Mouse (Mus musculus) testis, adult 2 months (tissue): ENCODE measurements around the gene Unk. TPM values are rescaled to one million over a fixed set of nuclear protein-coding genes. Genes with fewer than 3 reads are reported as not detected.
A peak's percentile ranks its signal among the peaks of the same experiment; 100 is the strongest.

ENCODE experiments used
- H3K27ac ChIP-seq: fragments of 200-500 bp; 2 replicates; pipeline ENCODE4 v1.5.1; 2012; ENCODE audit warnings: low read depth, low read length; ENCODE audit not compliant: control insufficient read depth, insufficient read depth
- H3K27me3 ChIP-seq: fragments of 200-500 bp; 2 replicates; pipeline ENCODE4 v1.6.1; 2012; ENCODE audit warnings: mild to moderate bottlenecking, low read length, moderate library complexity; ENCODE audit not compliant: control insufficient read depth, insufficient read depth
- H3K36me3 ChIP-seq: fragments of 200-500 bp; 2 replicates; pipeline ENCODE4 v1.6.1; 2012; ENCODE audit warnings: mild to moderate bottlenecking, low read length; ENCODE audit not compliant: control insufficient read depth, insufficient read depth
- H3K4me1 ChIP-seq: fragments of 200-500 bp; 2 replicates; pipeline ENCODE4 v1.6.1; 2012; ENCODE audit warnings: low read length; ENCODE audit not compliant: control insufficient read depth, insufficient read depth
- H3K4me3 ChIP-seq: fragments of 200-500 bp; 2 replicates; pipeline ENCODE4 v1.5.1; 2012; ENCODE audit warnings: low read depth, mild to moderate bottlenecking, low read length, moderate library complexity, mixed read lengths; ENCODE audit not compliant: control insufficient read depth
- CTCF ChIP-seq: fragments of 200-500 bp; IDR thresholded peaks from 2 replicates; pipeline ENCODE4 v1.5.1; 2012; ENCODE audit warnings: low read depth, mild to moderate bottlenecking, inconsistent platforms, low read length, moderate library complexity; ENCODE audit not compliant: control insufficient read depth, insufficient read depth, insufficient replicate concordance
- POLR2A ChIP-seq: fragments of 200-500 bp; IDR thresholded peaks from 2 replicates; pipeline ENCODE4 v1.6.1; 2012; ENCODE audit warnings: low read depth, mild to moderate bottlenecking, inconsistent platforms, low read length, moderate library complexity; ENCODE audit not compliant: control insufficient read depth
- polyA plus RNA-seq: library from polyadenylated mRNA; depleted of rRNA; stranded (reverse); fragments of >200 nt; gene quantifications from 2 replicates; pipeline ENCODE4 v1.2.3, GENCODE M21; 2012

Gene Unk
- polyA plus RNA-seq, 1 experiment = 21.5 TPM

DNA sequence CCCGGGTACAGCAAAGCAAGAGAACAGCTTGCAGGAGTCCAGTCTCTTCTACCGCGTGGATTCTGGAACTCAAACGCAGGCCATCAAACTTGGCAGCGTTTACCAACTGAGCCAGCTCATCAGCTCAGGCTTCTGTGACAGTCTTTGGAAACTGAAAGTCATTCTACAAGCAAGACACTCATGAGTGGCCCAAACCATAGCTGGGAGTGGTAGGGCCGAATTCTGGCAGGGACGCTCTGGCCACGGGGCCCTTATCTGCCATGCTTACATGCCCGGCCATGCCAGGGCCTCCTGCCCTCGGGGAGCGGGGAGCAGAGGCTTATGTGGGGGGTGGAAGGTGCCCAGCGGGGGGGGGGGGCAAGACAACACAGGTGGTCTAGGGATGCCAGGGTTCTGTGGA is 73.5 kb downstream of the Unk start:
- no peaks in the 10 kb centered on the region for H3K27me3 ChIP-seq
- no peak overlapping the region for H3K4me3 ChIP-seq

DNA sequence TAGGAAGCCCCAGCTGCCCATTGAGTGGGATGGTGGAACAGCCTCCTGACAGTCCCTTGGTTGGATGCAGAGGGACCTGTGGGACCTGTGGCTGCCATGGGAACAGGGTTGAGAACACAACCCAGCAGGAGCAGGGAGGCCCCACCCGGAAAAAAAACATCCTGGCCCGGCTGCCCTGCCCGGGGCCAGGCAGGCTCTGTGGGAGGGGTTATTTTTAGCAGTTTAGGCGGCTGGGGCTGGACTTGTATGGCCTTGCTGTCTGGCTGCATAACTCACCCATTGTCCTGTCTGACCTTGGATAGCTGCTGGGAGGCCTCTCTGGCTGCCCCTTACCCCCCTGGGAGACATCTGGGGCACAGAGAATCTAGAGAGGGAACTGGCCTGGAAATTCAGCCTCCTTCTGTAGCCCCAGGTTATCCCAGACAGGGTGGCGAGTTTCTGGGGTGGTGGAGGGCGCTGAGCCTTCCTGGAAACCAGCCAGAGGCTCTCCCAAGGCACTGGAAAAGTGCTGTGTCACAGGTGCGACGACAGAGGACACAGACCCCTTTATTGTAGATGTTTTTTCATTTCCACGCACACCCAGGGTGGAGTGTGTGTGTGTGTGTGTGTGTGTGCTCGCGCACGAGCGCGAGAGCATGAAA is 74.0 kb downstream of the Unk start:
- Histone ChIP-seq H3K4me1 (peaks cover 39% of the 10 kb centered on the region), H3K36me3 (no peaks in the 10 kb centered on the region), H3K27me3 (no peaks in the 10 kb centered on the region), H3K4me3 (no peak overlapping the region), H3K27ac (peak overlapping the region; percentile 80)
- no peak for TF ChIP-seq POLR2A
- TF ChIP-seq CTCF = no peak

More for the DNA sequence above, 73.5 kb downstream of the Unk start:
- H3K4me1 ChIP-seq = peaks cover 41% of the 10 kb centered on the region
- H3K36me3 ChIP-seq = no peaks in the 10 kb centered on the region
- no peak for TF ChIP-seq POLR2A
- no peak for TF ChIP-seq CTCF
- peak overlapping the region; percentile 64 for H3K27ac ChIP-seq

DNA sequence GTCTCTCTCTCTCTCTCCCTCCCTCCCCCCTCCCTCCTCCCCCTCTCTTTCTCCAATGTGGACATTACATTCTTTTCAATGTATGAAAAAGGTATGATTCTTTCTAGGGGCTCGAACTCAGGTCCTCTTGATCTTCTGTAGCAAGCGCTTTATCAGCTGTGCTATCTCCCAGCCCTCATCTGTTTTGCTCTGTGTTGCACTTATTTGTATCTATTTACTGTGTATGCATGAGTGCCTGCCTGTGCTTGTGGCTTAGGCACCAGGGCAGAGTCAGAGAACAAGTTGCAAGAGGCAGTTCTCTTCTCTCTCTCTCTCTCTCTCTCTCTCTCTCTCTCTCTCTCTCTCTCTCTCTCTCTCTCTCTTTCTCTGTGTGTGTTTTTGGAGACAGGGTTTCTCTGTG is 74.9 kb downstream of the Unk start:
- Histone ChIP-seq H3K36me3 (no peaks in the 10 kb centered on the region), H3K27me3 (no peaks in the 10 kb centered on the region), H3K27ac (peak overlapping the region; percentile 19; the same call in 1 of the 2 replicates), H3K4me3 (no peak overlapping the region), H3K4me1 (peaks cover 42% of the 10 kb centered on the region)
- no peak for TF ChIP-seq CTCF
- TF ChIP-seq POLR2A = no peak

DNA sequence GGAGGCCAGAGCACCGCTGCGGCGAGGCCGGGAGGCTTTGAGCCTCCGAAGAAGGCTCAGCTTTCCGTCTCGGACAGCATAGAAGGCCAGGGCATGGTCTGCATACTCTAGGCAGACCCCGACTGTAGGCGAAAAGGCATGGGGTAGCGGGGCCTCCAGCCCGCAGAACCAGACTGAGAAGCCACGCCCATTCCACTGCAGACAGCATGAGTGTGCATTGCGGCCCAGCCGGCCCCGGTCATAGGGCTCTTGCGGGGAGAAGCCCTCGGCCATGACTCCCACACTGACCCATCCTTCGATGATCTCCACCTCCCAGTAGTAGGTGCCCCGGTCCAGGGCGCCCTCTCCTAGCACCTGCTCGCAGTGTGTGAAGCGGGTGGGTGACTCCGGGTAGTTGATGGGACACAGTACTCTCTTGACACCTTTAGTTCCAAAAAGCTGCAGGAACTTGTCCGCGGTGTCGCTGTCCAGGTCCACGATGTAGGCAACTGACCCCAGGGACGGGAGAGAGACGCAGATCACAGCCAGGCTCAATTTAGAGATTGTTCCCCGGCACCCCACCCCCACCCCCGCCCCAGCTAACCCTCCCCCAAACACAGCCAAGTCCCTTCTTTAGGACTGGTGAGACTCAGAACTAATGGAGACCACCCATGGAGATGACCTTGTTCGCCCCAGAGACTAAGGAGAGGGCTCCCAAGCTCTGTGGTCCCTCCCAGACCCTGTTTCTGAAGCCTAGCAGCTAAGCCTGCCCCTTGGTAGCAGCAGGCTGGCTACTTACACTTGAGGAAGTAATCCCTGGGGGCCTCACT is 76.2 kb downstream of the Unk start:
- Histone ChIP-seq H3K4me1 (peaks cover 38% of the 10 kb centered on the region), H3K4me3 (no peak overlapping the region), H3K27me3 (no peaks in the 10 kb centered on the region), H3K36me3 (no peaks in the 10 kb centered on the region), H3K27ac (peak overlapping the region; percentile 21; the same call in 1 of the 2 replicates)
- TF ChIP-seq POLR2A = no peak
- no peak for TF ChIP-seq CTCF

DNA sequence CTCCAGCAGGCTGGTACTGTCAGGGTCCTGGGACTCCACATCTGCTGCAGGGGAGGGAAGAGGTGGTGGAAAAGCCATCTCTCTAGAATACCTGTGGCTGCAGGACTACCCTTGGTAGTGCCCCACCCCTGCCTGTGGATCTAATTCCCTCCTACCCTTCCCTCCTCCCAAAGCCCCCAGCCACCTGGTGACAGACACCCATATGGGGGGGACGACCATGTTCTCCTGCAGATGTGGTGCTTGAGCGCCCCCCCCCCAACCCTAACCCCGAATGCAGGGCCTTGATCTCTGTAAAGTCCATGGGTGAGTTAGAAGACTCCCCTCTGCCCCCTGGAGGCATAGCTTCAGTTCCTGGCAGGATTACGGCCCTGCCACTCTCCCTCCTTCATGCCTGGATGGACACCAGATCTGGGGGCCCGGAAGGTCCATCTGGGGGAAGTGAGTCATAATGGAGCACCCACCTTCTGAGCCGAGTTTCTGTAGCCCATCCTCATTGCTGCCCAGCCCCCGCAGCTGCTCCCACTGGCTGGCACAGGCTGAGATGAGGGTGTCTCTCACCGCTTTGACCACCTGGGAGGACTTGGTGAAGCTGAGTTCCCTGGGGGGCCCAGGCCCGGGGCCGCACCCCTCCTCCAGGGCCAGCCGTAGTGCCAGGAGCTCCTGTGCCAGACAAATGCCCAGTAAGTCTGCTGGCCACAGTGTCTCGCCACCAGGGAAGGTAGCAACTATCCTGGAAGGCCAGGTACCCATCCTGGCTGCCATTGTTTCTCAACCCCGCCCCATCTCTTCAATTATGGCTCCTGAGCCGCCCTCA is 77.0 kb downstream of the Unk start:
- H3K27ac ChIP-seq = peak overlapping the region; percentile 78
- no peaks in the 10 kb centered on the region for H3K27me3 ChIP-seq

DNA sequence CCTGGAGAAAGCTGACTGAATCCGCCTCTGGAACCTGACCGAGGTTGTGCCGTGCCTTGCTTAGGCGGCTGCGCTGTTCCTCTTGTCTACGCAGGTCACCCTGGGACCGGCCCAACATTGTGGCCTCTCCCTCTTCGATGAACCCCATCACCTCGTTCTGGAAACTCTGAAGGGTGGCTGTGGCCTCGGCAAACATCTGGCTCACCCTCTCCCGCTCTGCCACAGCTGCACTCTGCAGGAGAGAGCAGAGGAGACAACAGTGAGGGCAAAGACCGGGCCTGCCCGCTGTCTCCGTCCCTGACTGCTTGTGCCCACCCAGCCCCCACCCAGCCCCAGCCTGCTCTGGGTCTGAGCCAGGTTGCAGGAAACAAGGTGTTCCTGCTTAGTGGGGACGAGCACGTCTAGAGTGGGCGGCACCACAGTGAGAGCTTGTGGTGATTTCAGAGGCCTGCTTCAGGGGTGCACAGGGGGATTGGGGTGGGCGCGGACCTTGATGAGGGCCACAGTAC is 77.7 kb downstream of the Unk start:
- Histone ChIP-seq H3K27me3 (no peaks in the 10 kb centered on the region), H3K4me1 (peaks cover 38% of the 10 kb centered on the region), H3K36me3 (no peaks in the 10 kb centered on the region), H3K4me3 (peak overlapping the region; percentile 82), H3K27ac (peak overlapping the region; percentile 78)
- TF ChIP-seq POLR2A (no peak), CTCF (no peak)

More for the DNA sequence above, 77.0 kb downstream of the Unk start:
- peak overlapping the region; percentile 33 for H3K4me3 ChIP-seq
- H3K36me3 ChIP-seq = no peaks in the 10 kb centered on the region
- TF ChIP-seq POLR2A (no peak), CTCF (no peak)
- peaks cover 38% of the 10 kb centered on the region for H3K4me1 ChIP-seq
